Mouse (Mus musculus) urinary bladder, adult 2 months (tissue): ENCODE data around the gene Podnl1. TPM values are rescaled to one million over a fixed set of nuclear protein-coding genes. Genes with fewer than 3 reads are reported as not detected.

Experiments used
- DNase-seq: peaks from one replicate; pipeline ENCODE4 v3.0.0; 2022; ENCODE audit warnings: low spot score
- polyA plus RNA-seq: library from polyadenylated mRNA; depleted of rRNA; stranded (reverse); fragments of >200 nt; gene quantifications from 2 replicates; pipeline ENCODE4 v1.2.3, GENCODE M21; 2012

The Podnl1 gene
- polyA plus RNA-seq, 1 experiment = 1.1 TPM

DNA sequence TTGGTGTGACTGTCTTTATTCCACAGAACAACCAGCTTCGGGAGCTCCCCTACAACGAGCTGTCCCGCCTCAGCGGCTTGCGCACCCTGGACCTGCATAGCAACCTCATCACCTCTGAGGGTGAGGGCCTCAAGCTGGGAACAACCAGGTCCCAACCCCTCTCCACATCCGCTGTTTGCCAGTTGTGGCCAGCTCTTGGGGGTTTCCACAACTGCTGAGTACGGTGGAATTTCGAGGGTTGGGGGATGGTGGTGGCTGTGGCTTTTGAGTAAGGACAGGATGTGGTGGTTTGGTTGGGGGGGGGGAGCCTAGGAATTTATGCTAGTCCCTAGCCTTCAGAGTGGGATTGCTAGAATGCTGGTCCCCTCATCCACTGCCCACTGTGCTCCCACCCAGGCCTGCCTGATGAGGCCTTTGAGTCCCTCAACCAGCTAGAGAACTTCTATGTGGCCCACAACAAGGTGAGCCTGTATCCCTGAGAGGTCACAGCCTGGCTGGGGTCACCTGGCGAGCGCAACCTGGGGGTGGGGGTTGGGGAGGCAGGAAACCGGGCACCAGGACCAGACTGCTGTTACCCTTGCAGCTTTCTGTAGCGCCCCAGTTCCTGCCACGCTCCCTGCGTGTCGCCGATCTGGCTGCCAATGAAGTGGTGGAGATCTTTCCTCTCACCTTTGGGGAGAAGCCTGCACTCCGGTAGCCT, 1.6 kb downstream of the Podnl1 start:
- DNase-seq = no peak

DNA sequence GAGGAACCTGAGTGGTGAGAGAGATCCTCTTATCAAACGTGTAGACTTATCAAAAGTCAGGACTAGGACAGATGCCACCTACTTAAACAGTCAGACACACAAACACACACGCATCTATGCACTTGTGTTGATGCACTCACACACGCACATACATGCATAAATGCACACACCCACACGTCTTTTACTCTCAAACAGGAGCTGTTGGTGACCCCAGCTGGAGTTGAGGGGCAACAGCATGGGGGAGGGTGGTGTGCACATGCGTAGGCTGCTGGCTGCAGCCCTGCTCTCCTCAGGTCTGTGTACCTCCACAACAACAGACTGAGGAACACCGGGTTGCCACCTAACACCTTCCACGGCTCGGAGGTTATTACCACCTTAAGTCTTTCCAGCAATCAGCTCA, 2.5 kb downstream of the Podnl1 start:
- no peak for DNase-seq

DNA sequence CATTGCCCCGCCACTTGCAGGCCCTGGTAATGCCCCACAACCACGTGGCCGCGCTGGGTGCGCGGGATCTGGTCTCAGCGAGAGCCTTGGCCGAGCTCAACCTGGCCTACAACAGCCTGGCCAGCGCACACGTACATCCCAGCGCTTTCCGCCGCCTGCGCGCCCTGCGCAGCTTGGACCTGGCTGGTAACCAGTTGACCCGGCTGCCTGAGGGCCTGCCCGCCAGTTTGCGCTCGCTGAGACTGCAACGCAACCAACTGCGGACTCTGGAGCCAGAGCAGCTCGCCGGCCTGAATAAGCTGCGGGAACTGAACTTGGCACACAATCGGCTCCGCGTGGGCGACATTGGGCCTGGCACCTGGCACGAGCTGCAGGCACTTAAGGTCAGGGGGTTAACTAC, 5.0 kb downstream of the Podnl1 start:
- no peak for DNase-seq

DNA sequence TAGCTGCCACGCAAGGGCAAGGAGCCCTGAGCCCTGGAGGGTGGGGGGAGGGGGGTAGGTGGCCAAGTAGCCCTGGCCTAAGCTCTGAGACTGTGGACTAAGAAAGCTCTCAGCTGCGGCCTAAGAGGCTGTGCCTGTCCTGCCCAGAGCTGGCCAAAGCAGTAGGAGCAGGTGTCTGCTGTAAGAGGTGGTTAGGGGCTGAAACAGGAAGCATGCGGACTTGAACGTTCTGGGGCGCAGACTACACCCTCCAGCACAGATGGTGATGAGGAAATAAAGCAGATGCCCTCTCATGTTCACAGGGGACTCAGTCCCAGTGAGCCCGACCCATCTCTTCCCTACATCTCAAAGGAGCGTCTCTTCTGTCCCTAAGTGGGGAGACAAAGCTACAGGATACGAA, 6.4 kb downstream of the Podnl1 start:
- DNase-seq = no peak

DNA sequence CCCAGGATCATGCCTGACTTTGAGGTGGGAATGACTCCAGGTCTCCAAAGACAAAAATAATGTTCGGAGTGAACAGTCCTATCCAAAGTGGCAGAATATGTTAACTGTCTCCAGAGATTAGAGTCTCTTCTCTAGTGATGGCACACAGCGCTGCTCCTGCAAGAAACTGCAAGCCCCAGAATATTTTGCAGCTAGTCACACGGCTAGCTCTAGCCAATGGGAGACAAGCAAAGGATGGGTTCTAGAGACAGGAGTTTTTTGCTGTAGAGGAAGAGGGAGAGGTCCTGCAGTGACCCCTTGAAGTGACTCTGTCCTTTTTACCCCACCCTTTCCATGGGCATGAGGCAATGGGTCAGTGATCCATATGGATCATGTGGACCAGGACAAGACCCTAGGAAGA, 12.1 kb downstream of the Podnl1 start:
- no peak for DNase-seq

DNA sequence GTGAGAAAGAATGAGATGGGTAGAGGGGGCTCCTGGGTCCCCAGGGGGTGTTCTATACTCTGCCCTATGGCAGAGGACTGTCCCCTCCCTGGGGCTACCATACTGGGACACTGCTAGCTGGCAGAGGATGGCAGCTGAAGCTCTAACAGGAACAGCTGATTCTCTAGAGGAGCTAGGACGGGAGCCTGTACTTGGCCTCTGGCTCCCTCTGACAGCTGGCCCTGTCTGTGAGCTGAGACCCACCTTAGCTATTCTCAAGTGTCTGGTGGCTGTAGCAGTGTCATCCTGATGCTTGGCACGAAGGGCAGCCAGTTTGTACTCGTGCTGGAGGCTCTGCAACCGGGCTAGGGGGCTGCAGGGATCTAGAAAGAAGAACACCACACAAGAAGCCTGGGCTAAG, 15.0 kb downstream of the Podnl1 start:
- DNase-seq = no peak

DNA sequence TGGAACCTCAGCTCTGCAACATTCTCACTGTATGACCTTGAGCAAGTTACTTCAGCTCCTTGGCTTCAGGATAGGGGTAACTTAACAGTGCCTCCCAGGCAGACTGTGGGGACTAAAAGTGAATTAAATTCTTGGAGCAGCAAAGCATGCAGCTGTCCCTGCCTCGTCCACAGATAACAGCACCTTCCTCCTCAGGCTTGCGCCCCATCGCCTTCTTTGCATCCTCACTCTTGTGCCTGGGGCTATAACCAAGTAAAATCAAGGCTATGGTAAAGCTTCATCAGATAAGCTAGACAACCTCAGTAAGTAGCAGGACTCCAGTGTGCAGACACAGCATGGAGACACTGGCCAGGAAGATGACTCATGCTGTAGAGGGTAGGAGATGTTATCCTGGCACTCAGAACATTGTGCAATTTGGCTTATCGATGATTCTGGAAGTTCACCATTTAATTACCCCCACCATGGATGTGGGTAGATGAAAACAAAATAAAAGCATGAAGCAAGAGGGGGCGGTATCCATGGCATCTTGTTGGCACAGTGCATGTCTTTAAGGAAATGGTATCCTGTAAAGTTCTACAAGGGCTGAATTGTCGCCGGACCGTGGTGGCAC, 19.0 kb downstream of the Podnl1 start:
- DNase-seq = no peak

DNA sequence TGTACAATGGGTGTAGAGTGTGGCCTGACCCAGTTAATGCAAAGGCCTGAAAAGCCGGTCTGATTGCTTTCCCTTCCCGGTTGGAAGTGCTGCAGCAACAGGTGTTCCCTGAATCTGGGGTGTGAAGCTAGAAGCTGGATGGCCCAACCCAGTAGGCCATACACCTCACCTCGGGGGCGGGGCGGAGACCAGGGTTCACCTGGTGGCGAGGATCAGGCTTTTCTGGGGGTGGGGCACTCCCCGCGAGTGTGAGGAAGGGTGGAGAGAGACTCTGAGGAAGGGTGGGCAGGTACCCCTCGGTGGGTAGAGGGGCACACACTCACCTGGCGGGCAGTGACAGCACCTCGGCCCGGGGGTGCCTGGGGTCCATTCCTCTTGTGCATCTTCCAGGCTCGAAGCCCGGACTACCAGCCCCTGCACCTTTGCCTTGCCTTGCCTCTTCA, 21.6 kb downstream of the Podnl1 start:
- peak; percentile 43 for DNase-seq

DNA sequence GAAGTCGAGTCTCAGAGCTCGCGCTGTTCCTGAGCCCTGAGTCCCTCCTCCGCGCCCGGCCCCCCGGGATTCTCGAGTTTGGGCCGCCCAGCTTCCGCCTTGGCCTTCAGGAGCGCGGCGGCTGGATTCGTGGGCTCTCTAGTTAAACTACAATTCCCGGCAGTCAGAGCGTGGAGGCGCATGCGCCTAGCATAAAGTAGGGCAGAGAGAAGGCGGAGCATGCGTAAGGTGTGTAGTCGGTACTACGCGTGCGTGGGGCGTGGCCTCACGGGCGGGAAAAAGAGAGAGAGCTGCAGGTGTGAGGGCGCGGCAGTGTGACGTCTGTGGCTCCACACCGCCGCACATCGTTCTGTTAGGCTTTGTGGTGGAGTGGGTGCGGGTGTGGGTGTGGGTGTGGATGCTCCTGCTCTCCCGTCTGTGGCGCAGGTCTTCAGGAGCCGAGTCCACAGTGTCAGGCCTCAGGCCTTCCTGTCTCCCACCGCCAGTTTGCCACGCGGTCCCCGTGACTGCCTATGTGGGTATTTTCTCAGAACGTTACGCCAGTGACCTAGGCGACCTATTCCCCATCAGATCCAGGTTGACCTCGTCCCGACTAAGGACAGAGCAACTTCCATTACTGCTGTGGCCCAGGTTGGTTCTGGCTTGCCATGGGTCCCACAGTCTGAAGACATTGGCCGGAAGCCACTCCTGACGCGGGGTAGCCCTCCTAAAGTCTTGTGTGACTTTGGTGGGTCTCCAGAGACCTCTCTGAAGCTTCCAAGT, 22.2 kb downstream of the Podnl1 start, which contains the start of the genes Cc2d1a and 4930432K21Rik:
Cc2d1a (minus strand) TSS at position 168 of the 762 bp plus-strand sequence.
4930432K21Rik (plus strand) TSS at position 257 of the 762 bp plus-strand sequence.
- peak; percentile 82 for DNase-seq

DNA sequence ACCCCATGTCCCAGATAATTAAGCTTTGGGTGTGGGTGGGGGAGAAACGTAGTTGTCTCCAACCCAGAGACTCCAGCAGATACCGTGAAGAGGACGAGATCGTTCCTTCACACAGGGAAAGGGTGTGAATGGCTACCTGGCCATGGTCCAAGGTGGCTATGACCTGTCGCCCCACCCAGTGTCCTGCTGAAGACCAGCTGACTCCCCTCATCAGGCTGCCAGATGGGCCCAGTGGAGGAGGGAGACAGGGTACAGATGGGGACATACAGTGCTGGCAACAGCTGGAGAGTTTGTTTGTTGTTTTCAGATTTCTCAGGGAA, 22.7 kb downstream of the Podnl1 start:
- DNase-seq = no peak

DNA sequence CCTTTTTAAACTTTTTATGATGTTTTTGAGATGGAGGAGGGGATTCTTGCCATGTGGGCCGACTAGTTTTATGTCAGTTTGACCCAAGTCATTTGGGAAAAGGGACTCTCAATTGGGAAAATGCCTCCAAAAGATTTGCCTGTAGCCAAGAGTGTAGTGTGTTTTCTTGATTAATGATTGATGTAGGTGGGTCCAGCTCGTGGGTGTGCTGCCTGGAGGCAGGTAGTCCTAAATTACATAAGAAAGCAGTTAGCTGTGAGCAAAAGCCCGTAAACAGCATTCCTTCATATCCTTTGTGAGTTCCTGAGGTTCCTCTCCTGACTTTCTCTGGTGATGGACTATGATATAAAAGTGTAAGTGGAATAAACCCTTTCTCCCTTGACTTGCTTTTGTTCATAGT, 23.4 kb downstream of the Podnl1 start:
- no peak for DNase-seq

DNA sequence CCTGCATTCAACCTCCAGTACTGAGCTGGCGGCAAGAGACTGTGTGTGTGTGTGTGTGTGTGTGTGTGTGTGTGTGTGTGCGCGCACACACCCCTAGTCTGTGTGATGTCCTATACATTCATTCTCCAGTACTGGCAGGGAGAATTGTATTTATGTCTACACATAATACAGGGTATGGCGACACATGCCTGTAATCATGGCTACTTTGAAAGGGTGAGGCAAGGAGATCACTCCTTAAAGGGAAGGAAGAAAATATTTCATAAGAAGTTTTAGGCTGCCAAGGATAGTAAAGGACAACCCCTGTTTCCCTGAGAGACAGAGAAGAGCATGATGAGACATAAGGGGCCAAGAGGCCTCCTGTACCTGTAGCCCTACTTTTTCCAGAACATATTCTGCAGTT, 31.8 kb downstream of the Podnl1 start:
- DNase-seq = no peak

DNA sequence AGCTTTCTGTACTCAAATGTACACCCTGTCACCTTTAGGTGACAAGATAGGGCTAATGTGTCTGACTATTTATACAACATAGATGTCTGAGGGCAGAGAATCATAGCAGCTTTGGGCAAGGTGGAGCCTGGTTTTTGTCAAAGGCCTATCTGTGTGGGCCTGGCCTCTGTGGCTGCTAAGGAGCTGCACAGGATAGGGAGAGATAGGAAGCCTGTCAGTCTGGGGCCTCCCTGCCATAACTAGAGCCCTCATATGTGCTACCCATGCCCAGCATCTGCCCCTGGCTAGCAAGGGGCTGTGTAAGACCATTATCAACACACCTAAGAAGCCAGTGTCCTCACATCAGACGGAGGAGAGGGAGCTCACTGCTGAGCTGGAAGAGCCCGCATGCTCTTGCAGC, 41.9 kb downstream of the Podnl1 start:
- DNase-seq = no peak

DNA sequence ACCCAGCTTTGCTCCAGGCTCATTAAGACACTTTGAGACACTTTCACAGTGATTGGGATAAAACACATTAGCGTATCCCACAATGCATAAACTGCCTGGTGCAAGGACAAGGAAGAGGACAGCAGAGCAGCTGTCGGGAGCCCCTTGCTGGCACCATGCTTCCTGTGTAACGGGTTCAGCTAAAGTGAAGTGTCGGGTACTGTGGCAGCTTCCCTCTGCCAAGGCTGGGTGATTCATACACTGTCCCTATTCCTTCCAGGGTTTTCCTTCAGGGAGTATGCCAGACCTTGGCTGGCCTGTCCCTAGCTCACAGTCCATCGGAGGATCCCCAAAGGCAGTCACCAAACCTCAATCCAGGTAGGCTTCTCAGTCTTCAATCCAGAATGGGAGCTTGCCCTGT, 44.3 kb downstream of the Podnl1 start:
- no peak for DNase-seq

DNA sequence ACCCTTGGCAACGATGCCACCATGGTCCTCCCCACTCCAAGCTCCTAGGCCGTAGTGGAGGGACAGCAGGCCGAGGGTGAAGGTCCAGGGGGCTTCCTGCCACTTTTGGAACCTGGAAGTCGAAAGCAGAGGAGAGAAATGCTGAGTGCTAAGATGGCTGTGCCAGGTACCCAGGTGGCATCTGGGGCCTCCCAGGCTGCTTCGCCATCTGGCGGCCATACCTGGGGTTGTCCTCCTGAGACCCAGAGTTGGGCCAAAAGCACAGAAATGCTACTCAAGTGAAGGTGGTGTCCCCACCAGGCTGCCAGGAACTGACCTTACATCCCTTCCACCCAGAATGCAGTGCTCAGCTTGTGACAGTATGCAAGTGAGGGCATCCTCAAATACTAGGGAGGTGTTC, 48.1 kb downstream of the Podnl1 start:
- DNase-seq = no peak

DNA sequence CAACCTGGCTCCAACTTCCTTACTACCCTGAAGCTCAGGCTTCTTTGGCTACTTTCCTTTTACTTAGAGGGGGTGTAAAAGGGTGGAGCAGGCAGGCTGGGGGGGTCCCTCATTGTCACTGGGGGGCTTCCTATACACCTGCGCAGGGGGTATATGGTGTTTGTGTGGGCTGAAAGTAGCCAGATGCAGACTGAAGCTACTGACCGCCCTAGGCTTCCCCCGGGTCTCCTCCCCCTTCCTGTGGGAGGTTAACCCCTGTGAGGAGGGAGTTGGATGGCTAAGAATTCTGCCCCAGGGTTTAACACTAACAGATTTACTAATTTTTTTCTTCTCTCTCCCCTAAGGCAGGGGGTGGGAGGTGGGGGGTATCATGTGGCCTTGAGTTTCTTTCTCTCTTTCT, 50.8 kb downstream of the Podnl1 start:
- DNase-seq = no peak

DNA sequence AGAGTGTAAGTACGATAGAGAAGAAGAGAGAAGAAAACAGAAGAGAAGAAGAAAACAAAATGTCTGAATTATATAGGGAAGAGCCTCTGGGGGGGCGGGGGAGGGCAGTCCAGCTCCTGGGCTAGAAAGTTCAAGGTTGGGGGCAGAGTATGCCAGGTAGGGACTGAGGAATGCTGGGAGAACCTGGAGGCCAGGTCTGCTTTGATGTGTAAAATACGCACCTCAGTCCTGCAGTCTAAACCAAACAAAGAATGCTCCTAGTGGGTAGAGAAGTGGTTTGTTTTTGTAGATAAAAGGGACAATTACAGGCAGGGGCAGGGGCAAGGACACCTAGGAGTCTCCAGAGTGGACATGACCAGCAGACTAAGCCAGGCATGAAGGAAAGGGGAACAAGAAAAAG, 51.6 kb downstream of the Podnl1 start:
- no peak for DNase-seq

DNA sequence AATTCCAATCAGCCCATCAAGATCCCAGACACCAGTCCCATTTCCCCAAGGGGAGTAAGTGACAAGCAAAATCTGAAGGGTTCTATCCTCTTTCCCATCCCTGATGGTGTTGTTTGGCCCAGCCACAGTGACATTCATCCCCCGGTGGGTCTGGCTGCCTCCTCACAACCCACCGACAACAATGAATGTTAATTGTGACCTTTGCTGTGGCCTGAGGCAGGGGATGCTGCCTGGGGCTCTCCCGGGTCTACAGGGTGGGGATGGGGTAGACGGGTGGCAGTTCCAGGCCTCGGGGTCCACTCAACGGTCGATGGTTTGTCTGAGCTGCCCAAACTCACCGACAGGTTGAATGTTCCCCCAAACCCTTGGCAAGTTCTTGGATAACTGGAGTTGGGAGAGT, 52.8 kb downstream of the Podnl1 start:
- no peak for DNase-seq

DNA sequence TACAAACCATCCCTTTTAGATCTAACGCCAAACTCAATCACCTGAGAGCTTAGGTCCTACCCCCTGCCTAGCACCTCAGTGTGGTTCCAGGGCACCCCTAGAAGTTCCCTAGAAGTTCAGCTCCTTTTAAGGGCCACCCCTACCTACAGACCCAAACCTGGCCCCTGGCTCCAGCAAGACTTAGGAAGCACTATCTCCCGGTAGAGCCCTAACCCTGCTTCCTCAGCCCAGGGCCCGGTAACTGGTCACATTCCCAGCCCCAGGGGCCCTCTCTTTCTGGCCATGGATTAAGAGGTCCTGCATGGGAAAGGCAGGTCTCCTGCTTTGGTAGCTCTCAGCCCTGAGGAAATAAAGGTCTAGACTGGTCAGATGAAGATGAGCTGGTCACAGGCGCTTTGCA, 54.2 kb downstream of the Podnl1 start:
- no peak for DNase-seq

DNA sequence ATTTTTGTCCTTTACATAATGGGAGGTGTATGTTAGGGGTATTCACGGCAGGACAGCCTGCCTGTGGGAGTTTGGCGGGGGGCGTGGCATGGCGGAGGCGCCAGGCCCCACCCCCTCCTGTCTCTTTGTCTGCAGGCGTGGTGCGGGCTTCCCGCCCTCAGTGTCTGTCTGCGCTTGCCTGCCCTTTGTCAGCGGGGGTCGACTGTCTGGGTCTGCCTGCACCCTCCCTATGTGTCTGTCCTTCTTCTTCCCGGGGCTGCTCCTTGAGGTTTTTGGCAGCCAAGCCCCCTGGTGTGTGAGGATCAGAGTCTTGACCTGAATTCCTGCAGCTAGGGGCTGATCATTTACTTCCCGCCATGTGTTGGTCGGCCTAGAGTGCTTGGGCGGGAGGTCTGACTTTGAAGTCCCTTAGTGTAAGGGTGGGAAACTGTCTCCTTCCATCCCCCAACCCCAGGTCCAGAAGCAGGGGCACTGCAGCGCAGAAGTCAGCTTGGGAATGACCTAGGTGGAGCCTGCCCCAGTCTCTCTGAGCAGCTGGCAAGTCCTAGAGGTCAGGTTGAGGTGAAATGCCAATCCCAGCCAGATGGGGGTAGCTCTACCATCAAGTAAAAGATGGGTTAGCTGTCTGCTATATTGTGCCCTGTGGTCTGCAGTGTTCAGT, 54.9 kb downstream of the Podnl1 start:
- no peak for DNase-seq
